Mouse (Mus musculus): Measurements from ENCODE around the gene Myo1a.

The Myo1a gene

DNA sequence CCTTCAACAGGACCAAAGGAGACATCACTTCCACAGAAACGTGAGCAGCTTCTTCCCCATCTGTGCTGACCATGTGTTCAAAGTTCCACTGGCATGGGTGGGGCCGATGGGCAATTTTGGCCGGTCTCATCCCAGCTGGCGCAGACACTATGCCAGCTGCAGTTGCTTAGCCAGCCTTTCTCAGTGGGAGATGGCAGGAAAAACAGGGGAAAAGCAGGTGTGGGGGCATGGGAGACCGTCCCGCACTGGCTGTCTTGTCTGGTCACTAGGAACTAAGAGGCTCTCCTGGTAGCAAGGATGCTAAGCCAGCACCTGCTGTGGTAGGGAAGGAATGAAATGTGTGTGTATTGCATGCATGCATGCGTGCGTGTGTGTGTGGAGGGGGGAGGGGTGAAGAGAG, 23.5 kb downstream of the Myo1a start:
- DNase-seq (ENCODE audit: low spot score): no peak

DNA sequence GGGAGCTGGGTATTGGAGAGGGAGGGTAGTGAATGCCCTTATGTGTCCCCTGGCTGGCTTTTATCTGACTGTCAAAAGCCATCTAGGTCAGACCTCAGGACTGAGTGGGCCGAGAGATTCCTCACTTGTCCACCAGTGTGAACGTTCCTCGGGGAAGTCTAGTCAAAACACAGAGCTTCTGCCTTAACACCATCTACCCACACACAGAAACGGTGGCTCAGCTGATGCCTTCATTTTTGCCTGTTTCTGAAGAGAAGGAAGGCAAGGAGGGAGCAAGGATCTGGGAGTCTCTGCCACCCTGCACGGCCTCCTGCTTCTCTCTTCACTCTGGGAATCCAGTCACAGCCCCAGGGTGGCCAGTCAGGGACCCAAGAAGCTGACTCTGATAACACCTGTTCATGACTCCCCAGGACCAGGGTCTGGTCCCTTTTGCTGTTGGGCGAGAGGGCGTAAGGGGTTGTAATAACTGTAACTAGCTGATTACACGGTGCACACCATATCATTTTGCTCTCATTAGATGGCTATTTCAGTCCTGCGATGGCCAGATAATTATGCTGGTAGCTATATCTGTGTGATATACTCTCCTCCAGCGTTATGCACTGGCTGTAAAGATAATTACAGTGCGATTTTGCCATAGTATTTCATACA, 25.4 kb downstream of the Myo1a start:
- DNase-seq (ENCODE audit: low spot score): no peak

DNA sequence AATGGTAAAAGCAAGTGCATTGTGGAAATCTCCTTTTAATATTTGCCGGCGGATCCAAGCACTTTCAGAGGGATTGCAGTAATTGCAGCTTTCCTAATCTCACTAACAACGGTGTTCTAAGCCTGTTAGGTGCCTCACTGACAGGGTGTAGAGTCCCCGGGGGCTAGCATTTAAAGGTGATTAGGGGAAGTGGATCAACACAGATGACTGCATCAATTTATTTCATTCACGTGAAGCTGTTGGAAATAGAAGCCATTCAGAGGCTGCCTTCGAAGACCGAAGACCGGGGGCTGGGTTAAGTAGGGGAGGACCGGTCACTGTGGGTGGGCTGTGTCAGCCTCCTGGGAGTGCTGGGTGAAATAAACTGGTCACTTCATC, 26.0 kb downstream of the Myo1a start:
- no peak for DNase-seq (ENCODE audit: low spot score)

DNA sequence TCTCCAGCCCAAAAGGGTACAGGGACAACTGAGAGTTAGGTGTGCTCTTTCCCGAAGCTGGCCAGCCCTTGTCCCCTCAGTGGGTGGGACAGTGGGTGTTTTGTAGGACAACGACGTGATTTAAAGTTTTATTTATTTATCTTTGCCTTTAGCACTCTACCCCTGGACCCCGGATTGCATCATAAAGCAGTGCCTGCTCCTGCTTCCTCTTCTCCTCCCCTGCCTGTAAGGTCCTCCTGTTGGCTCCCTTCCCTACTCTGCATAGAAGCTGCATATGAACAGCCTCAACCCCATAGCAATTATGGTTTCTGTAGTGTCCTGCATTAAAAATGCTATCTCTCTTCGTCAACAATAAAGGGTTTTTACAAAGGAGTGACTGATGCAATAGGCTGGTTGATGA, 26.4 kb downstream of the Myo1a start:
- DNase-seq (ENCODE audit: low spot score): no peak

DNA sequence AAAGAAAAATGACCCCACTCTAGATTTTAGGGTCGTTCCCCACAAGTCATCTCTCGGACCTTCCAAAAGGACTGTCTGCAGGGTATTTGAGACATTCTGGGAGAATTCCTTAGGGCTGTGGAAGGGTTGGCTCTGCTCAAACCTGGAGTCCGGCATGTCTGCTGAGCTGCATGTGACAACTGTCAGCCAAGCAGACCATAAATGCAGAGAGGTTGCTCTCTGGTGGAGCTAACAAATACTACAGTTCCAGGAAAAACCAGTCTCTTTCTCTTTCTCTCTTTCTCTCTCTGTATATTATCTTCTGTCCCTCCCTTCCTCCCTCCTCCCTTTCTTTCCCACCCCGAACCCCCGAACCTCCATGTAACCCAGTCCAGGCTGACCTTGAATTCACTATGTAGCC, 29.5 kb downstream of the Myo1a start:
- no peak for DNase-seq (ENCODE audit: low spot score)

DNA sequence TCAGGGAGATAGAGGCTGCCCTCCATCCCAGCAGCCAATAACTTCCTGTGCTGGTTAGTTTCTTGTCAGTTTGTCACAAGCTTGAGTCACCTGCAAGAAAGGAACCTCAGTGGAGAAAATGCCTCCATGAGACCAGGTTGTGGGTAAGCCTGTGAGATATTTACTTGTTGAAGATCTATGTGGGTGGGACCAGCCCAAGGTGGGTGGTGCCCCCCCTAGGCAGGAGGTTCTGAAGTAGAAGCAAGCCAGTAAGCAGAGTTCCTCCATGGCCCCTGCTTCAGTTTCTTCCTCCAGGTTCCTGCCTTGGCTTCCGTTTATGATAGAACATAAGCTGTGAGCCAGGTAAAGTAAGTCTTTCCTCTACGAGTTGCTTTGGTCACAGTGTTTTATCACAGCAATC, 31.3 kb downstream of the Myo1a start:
- no peak for DNase-seq (ENCODE audit: low spot score)

DNA sequence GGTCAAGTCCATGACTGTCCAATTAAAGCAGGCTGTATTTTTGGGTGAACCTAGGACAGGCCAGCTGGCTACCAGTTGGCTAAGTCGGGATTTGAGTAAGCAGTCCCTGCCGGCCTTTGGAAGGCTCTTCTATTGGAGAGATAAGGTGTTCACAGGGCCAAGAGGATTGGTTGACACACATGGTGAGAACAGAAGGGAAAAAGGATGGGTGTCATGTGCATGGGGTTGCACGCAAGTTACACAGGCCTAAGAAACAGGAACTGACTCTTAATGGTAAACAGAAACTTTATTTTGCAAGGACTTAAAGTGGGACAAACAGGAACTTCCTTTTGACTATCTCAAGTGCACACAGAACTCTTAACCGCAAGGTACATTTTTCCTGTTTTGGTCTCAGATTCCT, 31.9 kb downstream of the Myo1a start:
- no peak for DNase-seq (ENCODE audit: low spot score)

DNA sequence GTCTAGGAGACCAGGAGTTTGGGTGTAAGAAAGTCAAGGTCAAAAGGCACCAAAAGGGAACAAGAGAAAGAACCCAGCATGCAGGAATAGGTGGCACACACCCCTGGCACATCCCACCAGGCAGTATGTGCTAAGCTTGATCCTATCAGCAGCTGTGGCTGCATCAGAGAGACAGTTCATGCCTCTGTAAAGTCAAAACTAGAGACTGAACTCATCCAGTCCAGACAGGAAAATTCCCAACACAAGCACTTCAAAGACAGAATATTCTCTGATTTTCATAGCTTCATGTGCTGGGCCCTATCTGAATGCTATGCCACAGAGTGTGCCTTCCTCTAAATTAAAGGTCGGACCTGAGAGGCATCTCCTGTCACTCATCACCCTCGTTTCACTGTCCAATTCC, 32.6 kb downstream of the Myo1a start:
- DNase-seq (ENCODE audit: low spot score): no peak

DNA sequence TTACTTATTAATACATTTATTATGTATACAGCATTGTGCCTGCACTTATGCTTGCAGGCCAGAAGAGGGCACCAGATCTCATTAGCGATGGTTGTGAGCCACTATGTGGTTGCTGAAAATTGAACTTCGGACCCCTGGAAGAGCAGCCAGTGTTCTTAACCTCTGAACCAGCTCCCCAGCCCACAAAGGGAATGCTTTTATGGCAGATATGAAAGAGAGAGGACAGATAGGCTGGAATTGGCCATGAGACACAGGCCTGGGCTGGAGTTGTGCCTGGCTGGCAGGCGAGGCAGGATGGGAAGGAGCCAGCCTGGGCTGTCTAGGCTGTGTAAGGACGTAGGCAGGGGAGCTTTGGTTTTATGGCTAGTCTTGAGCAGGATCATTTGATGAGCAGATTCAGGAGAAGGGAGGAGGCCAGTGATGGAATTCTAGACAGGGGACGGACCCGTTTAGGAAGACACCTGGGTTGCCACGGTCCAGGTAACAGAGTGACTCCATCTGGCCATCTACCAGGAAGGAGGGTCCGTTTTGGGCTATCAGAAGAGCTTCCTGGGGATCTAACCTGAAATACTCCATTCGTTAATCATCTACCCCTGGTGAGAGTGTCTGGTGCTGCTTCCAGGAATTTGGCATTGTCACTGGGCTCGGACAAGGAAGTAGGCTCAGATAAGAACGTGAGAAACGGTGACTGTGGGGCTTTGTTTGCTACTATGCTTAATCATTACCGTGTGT, 33.3 kb downstream of the Myo1a start:
- DNase-seq (ENCODE audit: low spot score): no peak

DNA sequence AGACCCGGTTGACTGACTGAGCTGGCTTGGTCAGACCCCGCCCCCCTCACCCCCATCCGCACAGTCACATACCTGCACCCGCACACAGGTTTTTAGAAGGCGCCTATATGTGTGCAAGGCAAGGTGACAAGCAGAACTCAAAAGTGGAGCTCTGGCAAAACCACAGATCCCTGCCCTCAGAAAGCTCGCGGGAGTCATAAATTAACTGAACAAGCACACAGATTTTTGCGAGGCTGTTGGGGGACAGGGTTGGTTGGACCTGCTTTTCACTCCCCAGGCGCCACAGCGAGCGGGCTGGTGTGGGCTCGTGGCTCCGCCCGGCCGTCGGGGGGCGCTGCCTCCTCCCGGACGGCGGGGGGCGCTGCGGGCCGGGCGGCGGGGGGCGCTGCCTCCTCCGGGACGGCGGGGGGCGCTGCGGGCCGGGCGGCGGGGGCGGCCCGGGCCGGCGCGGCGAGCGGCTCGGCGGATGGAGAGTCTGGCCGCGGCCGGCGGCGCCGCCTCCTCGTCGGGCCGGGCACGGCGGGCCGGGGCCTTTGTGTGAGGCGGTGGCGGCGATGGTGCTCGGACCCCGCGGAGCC, 34.2 kb downstream of the Myo1a start, which contains the start of gene Zbtb39:
Gene Zbtb39 (plus strand): TSS at position 456 of the 578 bp plus-strand sequence.
- DNase-seq (ENCODE audit: low spot score): peak; percentile 70

DNA sequence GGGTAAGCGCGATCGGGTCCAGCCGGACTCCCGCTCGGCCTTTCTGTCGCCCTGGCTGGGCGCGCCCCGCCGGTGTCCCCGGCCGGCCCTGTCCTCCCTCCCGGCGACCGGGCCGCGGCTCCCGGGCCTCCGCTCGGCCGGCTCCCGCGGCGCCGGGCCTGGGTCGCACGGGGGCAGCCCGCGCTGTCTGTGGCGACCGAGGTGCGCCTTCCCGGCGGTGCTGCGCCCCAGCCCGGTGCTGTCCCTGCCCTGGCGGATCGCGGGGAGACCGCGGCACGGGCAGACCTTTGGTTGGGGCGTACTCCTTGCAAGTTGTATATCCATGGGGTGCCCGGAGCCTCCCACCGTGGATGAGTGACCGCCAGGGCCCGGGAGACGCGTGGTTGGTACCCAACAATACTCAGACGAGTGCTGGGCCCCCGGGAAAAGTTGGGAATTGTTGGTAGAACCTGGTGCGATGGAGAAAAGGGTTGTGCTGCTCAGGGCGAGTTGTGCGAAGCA, 34.7 kb downstream of the Myo1a start:
- no peak for DNase-seq (ENCODE audit: low spot score)

DNA sequence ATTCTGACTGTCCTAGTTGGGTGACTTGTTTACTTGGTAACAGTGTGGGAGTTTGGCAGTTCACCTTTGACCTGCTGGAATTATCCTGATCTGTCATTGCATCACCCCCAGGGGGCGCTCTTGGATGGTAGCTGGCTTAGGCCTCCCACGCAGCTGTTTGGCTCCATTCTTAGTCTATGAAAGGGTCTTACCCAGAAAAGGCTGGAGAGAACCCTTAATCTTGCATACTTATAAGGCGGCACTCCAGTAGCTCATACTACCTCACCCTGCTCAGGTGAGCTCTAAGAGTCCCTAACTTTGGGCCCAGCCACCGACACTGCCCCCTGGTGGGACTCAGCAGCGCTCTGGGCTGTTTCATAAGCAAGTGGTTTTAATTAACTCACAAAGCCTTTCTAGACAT, 39.7 kb downstream of the Myo1a start:
- DNase-seq (ENCODE audit: low spot score): no peak

DNA sequence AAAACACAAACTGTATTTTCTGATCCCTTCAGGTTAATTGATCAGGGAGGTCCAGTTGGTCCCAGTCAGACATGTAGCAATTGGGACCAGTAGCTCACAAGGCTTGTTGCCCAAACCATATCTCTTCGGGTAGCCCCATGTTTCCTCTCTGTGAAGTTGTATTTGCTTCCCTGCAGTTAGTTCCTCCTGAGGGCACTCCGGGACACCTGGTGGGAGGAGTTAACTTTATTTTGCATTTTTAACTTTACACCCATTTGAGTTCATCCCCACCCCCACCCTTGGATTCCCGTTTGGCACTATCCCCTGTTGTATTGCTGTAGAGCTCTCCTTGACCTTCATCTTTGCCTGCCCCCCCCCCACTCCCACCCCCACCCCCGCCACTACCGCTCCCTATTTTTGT, 40.9 kb downstream of the Myo1a start:
- no peak for DNase-seq (ENCODE audit: low spot score)

DNA sequence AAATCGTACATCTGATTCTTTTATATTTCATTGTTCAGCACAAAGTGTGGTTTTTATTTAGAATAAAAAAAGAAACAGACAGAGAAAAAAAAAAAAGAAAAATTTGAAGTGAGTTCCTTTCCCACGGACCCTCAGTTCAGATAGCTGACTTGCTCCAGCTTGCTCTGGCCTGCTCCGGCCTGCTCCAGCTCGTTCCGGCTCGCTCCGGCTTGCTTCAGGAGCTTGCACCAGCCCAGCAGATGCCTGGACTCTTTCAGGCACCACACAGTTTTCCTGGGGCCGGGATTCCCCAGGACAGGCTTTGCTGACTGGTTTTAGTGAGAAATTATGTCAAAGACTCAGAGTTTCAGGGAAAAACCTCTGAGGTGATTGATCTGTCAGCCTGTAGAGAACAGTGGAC, 42.3 kb downstream of the Myo1a start:
- DNase-seq (ENCODE audit: low spot score): no peak

DNA sequence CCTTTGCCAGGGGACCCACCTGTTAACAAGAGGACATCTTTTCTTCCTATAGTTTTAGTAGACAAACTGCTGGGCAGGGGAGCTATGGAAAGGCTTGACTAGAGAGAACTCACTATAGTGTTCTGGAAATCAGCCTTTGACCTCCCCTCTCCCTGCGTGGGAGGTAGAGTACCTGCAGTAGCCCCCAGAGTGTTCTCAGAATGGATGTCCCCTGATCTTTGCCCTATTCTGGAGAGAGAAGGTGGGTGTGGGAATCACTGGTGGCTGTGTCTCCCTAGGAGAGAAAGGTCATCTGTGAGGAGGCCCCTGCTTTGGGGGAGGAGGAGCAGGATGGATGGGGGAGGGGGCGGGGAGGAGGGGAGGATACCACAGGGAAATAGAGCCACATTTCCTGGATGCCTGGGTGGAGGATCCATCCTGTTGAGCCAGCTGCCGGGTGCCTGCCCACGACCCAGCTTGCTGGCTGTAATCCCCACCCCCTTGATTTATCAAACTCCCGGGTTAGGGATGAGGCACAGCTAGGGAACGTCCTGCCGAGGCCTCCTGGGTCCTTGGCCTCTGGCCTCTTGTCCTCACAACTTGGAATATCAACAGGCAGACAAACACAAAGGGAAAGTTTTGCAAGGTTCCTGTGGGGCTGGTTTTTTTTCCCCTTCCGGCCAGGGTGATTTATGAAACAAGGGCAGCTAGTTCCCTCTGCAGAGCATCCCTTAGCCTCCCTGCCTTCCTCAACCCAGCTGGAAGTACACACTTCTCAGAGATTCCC, 44.1 kb downstream of the Myo1a start:
- peak; percentile 62 for DNase-seq (ENCODE audit: low spot score)

DNA sequence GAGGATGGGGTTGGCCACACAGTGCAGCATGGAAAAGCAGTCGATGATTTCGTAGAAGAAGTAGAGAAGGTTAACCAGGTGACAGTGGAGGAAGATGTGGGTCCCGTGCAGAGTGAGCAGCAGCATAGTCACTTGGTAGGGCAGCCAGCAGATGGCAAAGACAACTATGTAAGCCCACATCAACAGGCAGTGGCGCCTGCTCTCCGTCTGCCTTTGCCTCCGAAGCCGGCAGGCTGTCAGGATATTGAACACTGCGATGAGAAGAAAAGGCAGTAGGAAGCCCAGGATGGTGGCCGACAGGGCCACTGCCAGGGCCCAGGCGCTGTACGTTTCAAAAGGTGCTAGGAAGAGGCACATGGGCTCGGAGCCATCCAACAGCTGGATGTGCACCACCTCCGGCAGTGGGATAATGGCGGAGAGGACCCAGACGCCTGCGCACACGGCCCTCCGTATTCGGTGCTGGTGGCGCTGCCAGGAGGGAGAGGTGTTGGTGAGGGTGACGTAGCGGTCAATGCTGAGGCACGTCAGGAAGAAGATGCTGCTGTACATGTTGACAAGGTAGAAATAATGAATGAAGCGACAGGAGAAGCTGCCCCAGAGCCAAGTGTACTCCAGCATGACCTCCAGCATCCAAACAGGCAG, 45.3 kb downstream of the Myo1a start:
- no peak for DNase-seq (ENCODE audit: low spot score)

DNA sequence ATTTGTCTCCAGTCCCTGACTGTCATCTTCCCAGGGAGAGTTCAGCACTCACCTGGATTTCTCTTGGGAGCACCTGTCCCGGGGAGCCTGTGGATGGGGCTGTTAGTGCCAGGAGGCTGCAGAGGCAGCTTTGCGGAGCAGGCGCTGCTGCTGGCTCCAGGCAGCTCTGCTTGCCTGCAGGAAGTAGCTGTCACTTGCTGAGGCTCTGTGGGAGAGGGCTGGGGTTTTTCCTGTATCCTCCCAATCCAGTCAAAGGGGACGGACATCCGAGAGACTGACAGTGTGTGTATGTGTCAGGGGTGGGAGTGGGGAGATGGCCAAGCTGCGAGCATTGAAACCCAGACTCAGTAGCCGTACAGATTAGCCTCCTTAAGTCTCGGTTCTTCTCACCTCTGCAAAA, 46.6 kb downstream of the Myo1a start, which contains the start of gene Gpr182:
Gene Gpr182 (minus strand): TSS at position 185 of the 400 bp plus-strand sequence.
- no peak for DNase-seq (ENCODE audit: low spot score)

DNA sequence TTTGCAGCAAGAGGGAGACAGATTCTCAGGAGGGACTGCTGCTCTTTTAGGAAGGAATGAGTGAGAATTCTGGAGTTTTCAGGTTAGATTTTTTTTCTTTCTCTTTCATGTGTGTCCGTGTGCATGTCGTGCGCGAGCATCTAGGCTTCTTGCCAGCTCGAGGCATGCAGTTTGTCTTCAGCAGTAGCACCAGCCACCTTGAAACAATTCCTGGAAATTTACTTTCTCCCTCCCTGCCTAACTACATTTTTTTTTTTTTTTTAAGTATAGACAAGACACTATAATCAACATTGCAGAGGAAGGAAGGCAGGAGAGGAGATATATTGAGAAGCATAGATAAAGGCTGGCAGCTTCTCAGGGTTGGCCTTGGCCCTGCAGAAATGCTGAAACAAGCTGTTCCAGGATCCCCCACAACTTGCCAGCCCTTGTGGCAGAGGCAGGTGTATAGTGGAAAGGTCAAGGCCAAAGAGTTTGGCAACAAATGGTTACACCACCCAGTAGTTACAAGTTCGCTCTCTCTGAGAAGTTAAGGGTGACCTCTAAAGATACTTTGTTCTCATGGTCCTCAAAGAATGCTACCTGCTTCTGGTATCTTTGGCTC, 49.7 kb downstream of the Myo1a start:
- peak; percentile 57 for DNase-seq (ENCODE audit: low spot score)

DNA sequence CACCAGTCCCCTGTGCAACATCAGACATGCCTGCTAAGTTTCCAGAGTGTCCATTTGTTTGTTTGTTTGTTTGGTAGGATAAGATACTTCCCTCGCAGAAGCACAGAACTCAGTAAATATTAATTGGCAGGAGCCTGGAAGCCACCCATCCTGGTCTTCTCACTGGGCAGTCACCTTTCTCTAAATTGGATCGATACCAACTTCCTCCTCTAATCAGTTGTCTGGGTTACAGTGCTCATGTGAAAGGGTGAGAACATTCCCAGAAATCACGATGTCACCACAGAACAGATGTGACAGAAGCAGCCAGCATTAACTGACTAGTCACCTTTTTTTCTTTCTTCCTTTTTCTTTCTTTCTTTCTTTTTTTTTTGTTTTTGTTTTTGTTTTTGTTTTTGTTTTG, 50.3 kb downstream of the Myo1a start:
- DNase-seq (ENCODE audit: low spot score): no peak

DNA sequence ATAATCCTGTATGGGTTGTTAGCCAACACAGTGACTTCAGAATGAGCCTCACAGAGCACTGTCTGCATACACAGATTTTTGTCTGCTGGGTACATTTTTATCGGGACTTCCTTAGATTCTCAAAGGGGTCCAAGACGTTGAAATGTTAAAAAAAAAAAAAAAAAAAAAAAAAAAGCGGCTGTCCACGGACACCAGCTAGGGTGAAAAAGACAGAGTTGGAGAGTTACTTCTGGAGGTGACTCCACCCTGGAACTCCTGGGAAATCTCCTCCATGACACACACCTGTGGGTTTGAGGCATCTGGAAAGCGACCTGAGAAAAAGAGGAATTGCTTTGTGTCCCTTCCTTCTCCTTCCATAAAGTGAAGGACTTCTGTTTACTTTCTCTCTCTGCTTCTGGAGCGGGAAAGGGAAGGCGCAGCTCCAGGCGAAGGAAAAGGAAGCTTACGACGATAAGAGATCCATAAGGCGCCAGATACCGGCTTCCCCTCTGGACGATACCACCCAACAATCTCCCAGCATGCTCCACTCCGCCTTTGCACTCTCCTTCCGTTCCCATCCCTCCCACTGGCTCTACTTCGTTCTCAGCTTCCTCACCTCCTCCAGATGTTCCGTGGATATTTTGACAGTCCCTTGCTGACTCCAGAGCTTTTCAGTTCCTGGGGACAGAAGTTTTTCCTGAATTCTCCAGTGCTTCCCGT, 50.9 kb downstream of the Myo1a start:
- DNase-seq (ENCODE audit: low spot score): no peak

Measured in ovary, adult 18-20 months (tissue).